Mouse (Mus musculus) stomach, embryonic 15.5 days (tissue): ENCODE results near the gene Wdr83os. TPM values are rescaled to one million over a fixed set of nuclear protein-coding genes. Genes with fewer than 3 reads are reported as not detected.
"Not testable (repeated sequence)": the region's sequence is repeated elsewhere in the genome, so short reads cannot be mapped to it uniquely, and the experiment has no call there.

ENCODE experiments used
- ATAC-seq: fragments of 200-750 bp; cut with Nextera tagmentation; 2 replicates; pipeline ENCODE4 v1.8.0; 2017; ENCODE audit warnings: low read depth, moderate number of reproducible peaks, moderate TSS enrichment; ENCODE audit not compliant: insufficient read depth, low FRiP score
- H3K27ac ChIP-seq: fragments of 300-500 bp; sonication (generic); 2 replicates; pipeline ENCODE4 v1.5.1; 2015; ENCODE audit warnings: mild to moderate bottlenecking, inconsistent platforms
- H3K27me3 ChIP-seq: fragments of 300-500 bp; sonication (generic); replicated peaks from 2 replicates; pipeline ENCODE4 v1.6.1; 2015; ENCODE audit warnings: inconsistent platforms
- H3K36me3 ChIP-seq: fragments of 300-500 bp; sonication (generic); 2 replicates; pipeline ENCODE4 v1.6.1; 2015; ENCODE audit warnings: inconsistent platforms
- H3K4me1 ChIP-seq: fragments of 300-500 bp; sonication (generic); 2 replicates; pipeline ENCODE4 v1.6.1; 2015; ENCODE audit warnings: inconsistent platforms
- H3K4me2 ChIP-seq: fragments of 300-500 bp; sonication (generic); 2 replicates; pipeline ENCODE4 v1.6.1; 2015; ENCODE audit warnings: mild to moderate bottlenecking, inconsistent platforms
- H3K4me3 ChIP-seq: fragments of 300-500 bp; sonication (generic); replicated peaks from 2 replicates; pipeline ENCODE4 v1.5.1; 2015; ENCODE audit warnings: inconsistent platforms
- H3K9ac ChIP-seq: fragments of 300-500 bp; sonication (generic); 2 replicates; pipeline ENCODE4 v1.6.1; 2015; ENCODE audit warnings: inconsistent platforms
- H3K9me3 ChIP-seq: fragments of 300-500 bp; sonication (generic); 2 replicates; pipeline ENCODE4 v1.6.1; 2016; ENCODE audit warnings: inconsistent platforms
- WGBS: fragments of 180-500 bp; shearing (Covaris S2); methylation state at CpG from one replicate; pipeline ENCODE4 v1.1.7; 2015; 5-methylcytosine and 5-hydroxymethylcytosine counted together
- polyA plus RNA-seq: library from polyadenylated mRNA; unstranded; fragments of >200 nt; fragmentation: Nextera tagmentation; extraction: Ambion mirVana; gene quantifications from 2 replicates; pipeline ENCODE4 v1.2.1, GENCODE M21; 2015

The Wdr83os gene
- polyA plus RNA-seq, 1 experiment from 2014 or later = 131 TPM

DNA sequence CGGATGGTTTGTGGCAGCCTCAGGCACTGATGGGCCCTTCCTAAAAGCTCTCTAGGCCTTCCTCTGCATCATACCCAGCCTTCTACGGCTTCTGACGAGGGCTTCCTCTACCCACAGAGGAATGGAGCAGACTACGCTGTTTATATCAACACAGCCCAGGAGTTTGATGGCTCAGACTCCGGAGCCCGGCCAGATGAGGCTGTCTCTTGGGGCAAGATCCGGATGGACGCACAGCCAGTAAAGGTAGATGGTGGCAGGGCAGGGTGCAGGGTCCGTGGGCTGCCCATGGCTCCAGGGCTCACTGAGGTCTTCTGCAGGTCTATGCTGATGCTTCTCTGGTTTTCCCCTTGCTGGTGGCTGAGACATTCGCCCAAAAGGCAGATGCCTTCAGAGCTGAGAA lies 5.9 kb upstream of the Wdr83os start:
- Histone ChIP-seq H3K27me3 (no peaks in the 10 kb centered on the region), H3K27ac (no peak overlapping the region), H3K9ac (no peak overlapping the region), H3K4me2 (no peak overlapping the region), H3K9me3 (no peaks in the 10 kb centered on the region), H3K36me3 (peaks cover 39% of the 10 kb centered on the region), H3K4me3 (no peak overlapping the region), H3K4me1 (peaks cover 17% of the 10 kb centered on the region)
- WGBS = 91% methylated on average over 10 of the region's 10 CpGs
- ATAC-seq = no peak

DNA sequence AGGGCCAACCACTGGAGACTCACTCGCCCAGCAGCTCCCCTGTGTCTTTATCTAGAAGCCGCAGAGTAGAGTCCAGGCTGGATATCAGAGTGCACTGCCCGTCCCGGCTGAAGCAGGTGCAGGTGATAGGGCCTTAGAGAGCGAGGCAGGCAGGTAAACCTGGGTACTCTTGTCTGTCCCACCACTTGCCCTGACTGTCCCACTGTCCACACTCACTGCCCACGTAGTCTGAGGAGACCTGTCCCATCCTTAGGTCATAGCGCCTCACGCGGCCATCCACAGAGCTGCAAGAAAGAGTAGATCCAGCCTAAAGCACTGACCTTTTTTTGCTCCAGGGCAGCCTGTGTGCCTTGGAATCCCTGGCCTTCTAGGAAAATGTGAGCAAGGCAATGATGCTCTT lies 4.5 kb upstream of the Wdr83os start:
- peaks cover 39% of the 10 kb centered on the region for H3K36me3 ChIP-seq

DNA sequence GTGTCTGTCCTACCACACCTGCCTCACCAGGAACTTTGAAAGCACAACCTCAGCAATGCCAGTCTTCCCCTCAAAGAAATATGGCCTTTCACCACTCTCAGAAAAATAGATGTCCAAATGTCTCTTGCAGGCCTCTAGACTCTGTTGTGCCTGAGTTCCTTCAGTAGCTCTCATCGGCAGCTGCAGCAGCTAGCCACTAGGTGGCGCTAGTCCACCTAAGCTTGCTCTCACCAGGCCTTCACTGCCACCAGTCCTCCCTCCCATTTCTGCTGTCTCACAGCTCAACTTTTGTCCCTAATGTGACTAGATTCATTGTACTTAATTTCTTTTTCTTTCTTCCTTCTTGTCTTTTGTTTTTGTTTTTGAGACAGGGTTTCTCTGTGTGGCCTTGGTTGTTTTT lies 3.5 kb upstream of the Wdr83os start:
- H3K9me3 ChIP-seq = no peaks in the 10 kb centered on the region
- H3K4me2 ChIP-seq = no peak overlapping the region
- ATAC-seq = no peak
- H3K4me3 ChIP-seq = no peak overlapping the region
- peaks cover 39% of the 10 kb centered on the region for H3K36me3 ChIP-seq
- 0% methylated on average over 2 of the region's 2 CpGs for WGBS
- H3K9ac ChIP-seq = no peak overlapping the region
- peaks cover 24% of the 10 kb centered on the region for H3K4me1 ChIP-seq
- H3K27me3 ChIP-seq = no peaks in the 10 kb centered on the region
- H3K27ac ChIP-seq = no peak overlapping the region

More for the DNA sequence above, 4.5 kb upstream of the Wdr83os start:
- Histone ChIP-seq H3K9me3 (no peaks in the 10 kb centered on the region), H3K27ac (no peak overlapping the region), H3K4me2 (no peak overlapping the region), H3K27me3 (no peaks in the 10 kb centered on the region), H3K4me3 (no peak overlapping the region), H3K9ac (no peak overlapping the region), H3K4me1 (peaks cover 18% of the 10 kb centered on the region)
- ATAC-seq = no peak
- whole genome bisulfite sequencing = 76% methylated on average over 9 of the region's 9 CpGs

DNA sequence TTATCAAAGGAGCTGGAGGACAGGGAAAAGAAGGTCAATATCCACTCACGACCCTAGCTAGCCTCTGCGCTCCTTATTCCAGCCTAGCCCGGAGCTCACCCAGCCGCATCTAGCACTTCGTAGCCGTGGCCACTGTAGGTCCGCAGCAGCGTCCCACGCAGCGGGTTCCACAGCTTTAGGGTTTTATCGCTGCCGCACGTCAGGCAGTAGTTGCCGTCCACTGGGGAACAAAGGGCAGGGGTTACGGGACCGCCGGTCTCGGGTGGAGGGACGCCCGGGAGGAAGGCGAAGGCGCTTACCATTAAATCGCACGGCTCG lies 367 bp upstream of the Wdr83os start:
- H3K27ac ChIP-seq = peak overlapping the region; percentile 82
- H3K36me3 ChIP-seq = peaks cover 20% of the 10 kb centered on the region
- peak overlapping the region; percentile 93 for H3K4me3 ChIP-seq
- H3K9ac ChIP-seq = peak overlapping the region; percentile 82
- peak overlapping the region; percentile 81 for H3K4me2 ChIP-seq
- H3K4me1 ChIP-seq = peaks cover 27% of the 10 kb centered on the region
- no peaks in the 10 kb centered on the region for H3K27me3 ChIP-seq
- no peak for ATAC-seq
- WGBS = under 1% methylated on average over 25 of the region's 25 CpGs
- H3K9me3 ChIP-seq = no peaks in the 10 kb centered on the region

DNA sequence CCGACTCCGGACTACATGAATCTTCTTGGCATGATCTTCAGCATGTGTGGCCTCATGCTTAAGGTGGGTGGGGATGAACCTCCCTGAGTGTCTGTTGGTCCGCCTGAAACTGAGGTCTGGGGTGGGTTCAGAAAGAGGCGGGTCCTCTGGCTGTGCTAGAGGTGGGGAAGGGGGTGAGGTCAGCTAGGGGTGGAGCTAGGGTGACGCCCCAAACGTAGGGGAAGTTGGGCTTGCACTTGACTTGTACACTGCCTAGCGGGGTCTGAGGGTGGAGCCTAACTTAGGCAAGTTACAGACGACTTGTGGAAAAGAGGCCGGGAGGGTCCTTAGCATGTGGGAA lies 646 bp downstream of the Wdr83os start, which contains the start of gene Wdr83:
TSS of gene Wdr83 (minus strand) at position 91 of the 340 bp plus-strand sequence.
- Histone ChIP-seq H3K4me3 (peak within 1 kb of the TSS; percentile 93), H3K4me1 (peaks cover 27% of the 10 kb centered on the region), H3K27ac (peak within 1 kb of the TSS; percentile 82), H3K9me3 (no peaks in the 10 kb centered on the region), H3K9ac (peak within 1 kb of the TSS; percentile 82), H3K36me3 (peaks cover 12% of the 10 kb centered on the region), H3K27me3 (no peaks in the 10 kb centered on the region), H3K4me2 (peak within 1 kb of the TSS; percentile 81)
- ATAC-seq = peak; percentile 59
- WGBS = 0% methylated on average over 9 of the region's 9 CpGs

DNA sequence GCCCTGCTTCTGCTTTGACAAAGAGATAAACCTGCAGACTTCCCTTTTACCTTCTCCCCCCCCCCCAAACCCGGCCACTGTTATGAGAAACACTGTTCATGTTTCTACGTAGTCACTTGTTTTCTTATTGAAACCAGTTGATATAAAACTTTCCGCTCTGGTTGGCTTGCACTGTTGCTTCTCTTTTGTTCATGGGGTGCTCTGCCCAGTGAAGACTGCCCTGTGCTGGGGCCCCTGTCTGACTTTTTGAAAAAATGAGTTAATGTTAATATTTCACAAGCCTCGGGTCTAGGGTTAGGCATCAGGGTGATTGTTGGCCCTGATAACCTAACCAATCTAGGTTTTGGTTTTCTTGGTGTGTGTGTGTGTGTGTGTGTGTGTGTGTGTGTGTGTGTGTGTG lies 1.6 kb downstream of the Wdr83os start:
- H3K9ac ChIP-seq, ATAC-seq, H3K9me3 ChIP-seq, H3K27me3 ChIP-seq, H3K4me3 ChIP-seq, H3K4me2 ChIP-seq, H3K27ac ChIP-seq: not testable (repeated sequence)
- Histone ChIP-seq H3K36me3 (peaks cover 14% of the 10 kb centered on the region), H3K4me1 (peaks cover 27% of the 10 kb centered on the region)
- 75% methylated on average over 4 of the region's 4 CpGs for WGBS

DNA sequence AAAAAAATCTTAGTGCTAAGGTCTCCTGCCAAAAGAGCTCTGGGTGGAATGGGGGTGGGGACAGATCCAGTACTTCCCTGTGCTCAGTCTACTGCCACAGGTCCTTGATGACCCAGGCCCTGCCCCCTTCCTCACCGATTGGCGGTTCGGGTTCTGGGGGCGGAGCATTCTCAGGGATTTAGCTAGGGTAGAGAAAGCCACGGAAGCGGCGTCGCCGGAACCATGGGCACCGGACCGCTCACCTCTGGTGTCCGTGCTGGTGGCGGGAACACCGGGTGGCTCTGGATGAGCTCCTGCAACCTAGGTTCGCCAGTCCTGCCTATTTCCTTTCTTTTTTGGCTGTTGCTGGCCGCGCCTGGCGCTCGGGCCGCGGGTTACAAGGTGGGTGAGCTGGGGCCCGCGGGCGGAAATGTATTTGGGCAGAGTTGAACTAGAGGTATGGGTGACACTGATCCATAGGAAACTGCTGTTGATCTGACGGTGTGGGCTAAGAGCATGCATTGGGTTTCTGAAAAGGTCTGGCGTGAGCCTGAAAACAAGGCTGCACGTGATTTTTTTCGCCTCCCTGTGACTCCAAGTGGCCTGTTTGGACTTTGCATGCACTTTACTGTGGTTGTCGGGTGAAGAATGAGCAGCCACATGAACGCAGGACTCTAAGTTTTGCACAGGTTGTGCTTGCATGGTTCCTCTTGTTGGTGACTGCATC lies 2.7 kb downstream of the Wdr83os start, which contains the start of gene Man2b1:
TSS of gene Man2b1 (plus strand) at position 163 of the 706 bp plus-strand sequence.
- Histone ChIP-seq H3K9me3 (no peaks in the 10 kb centered on the region), H3K4me2 (peak within 1 kb of the TSS; percentile 85), H3K27me3 (no peaks in the 10 kb centered on the region), H3K4me1 (peaks cover 27% of the 10 kb centered on the region), H3K9ac (peak within 1 kb of the TSS; percentile 67), H3K4me3 (peak within 1 kb of the TSS; percentile 70), H3K36me3 (peaks cover 19% of the 10 kb centered on the region), H3K27ac (peak within 1 kb of the TSS; percentile 57; the same call in 1 of the 2 replicates)
- WGBS = under 1% methylated on average over 30 of the region's 30 CpGs
- peak; percentile 88 for ATAC-seq

DNA sequence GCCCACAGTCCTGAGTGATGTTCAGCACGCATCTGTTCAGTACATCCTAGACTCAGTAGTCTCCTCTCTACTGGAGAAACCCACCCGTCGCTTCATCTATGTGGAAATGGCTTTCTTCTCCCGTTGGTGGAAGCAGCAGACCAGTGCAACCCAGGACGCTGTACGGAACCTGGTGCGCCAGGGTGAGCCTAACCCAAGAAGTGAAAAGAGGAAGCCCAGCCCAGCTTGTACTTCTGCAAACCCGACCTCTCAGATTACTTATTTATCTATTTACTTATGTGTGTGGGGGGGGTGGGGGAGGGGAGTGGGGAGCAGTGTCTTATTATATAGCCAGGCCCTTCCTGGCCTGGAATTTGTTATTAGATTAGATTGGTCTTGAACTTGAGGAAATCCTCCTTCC lies 4.1 kb downstream of the Wdr83os start:
- Histone ChIP-seq H3K4me2 (no peak overlapping the region; the same call in 1 of the 2 replicates), H3K4me3 (0 out of 2 replicates have a peak overlapping the region, but pooled peaks have one; percentile 70), H3K4me1 (peaks cover 24% of the 10 kb centered on the region), H3K9ac (no peak overlapping the region), H3K27me3 (no peaks in the 10 kb centered on the region), H3K36me3 (peaks cover 20% of the 10 kb centered on the region; the same call in 1 of the 2 replicates), H3K9me3 (no peaks in the 10 kb centered on the region), H3K27ac (no peak overlapping the region)
- no peak for ATAC-seq
- 86% methylated on average over 8 of the region's 8 CpGs for WGBS

DNA sequence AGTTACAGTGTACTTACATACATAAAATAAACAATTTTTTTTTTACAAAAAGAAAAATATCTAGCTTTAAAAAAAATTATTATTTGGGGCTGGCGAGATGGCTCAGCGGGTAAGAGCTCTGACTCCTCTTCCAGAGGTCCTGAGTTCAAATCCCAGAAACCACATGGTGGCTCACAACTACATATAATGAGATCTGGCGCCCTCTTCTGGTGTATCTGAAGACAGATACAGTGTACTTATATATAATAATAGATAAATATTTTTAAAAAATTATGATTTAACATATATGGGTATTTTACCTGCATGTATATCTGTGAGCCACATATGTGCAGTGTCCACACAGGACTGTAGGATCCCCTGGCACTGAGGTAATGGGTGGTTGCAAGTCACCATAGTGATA lies 5.7 kb downstream of the Wdr83os start:
- Histone ChIP-seq H3K4me1 (peaks cover 20% of the 10 kb centered on the region), H3K27me3 (no peaks in the 10 kb centered on the region), H3K4me2 (no peak overlapping the region), H3K4me3 (no peak overlapping the region), H3K9ac (no peak overlapping the region), H3K36me3 (peaks cover 20% of the 10 kb centered on the region; the same call in 1 of the 2 replicates), H3K27ac (no peak overlapping the region), H3K9me3 (no peaks in the 10 kb centered on the region)
- 81% methylated on average over 3 of the region's 3 CpGs for WGBS
- no peak for ATAC-seq

DNA sequence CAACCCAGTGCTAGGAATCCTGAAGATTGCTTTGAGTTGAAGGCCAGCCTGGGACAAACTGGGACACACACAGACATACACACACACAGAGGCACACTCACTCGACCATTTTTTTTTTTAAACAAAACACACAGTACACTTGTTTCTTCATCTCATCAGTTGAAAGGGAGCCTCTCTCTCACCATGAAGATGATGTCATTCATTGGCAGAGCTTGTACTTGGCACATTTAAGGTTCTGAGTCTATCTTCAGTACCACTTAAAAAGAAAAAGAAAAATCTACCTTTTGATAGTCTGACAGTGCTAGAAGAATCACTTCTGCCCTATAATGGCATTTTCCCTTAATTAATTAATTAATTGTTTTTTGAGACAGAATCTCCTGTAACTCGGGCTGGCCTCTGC lies 8.2 kb downstream of the Wdr83os start:
- no peak for ATAC-seq
- WGBS = 67% methylated on average over 2 of the region's 2 CpGs
- Histone ChIP-seq H3K4me2 (no peak overlapping the region), H3K9ac (no peak overlapping the region), H3K4me3 (no peak overlapping the region), H3K36me3 (peaks cover 20% of the 10 kb centered on the region; the same call in 1 of the 2 replicates), H3K27me3 (no peaks in the 10 kb centered on the region), H3K4me1 (peaks cover 5% of the 10 kb centered on the region; the same call in 1 of the 2 replicates), H3K27ac (no peak overlapping the region), H3K9me3 (no peaks in the 10 kb centered on the region)

DNA sequence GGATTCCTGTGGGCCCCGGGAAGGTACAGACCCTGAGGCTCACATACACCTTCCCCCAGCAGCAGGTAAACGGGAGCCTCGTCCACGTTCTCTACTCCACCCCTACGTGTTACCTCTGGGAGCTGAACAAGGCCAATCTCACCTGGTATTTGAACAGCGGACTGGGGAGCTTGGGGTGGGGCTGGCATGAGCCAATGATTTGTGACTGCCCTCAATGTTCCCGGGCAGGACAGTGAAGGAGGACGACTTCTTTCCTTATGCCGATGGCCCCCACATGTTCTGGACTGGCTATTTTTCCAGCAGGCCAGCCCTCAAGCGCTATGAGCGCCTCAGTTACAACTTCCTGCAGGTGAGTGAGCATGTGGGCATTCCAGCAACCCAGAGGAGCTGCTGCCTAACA lies 10.3 kb downstream of the Wdr83os start:
- Histone ChIP-seq H3K4me1 (no peaks in the 10 kb centered on the region), H3K9me3 (no peaks in the 10 kb centered on the region), H3K9ac (no peak overlapping the region), H3K27me3 (no peaks in the 10 kb centered on the region), H3K4me2 (no peak overlapping the region), H3K36me3 (peaks cover 18% of the 10 kb centered on the region; the same call in 1 of the 2 replicates), H3K27ac (no peak overlapping the region), H3K4me3 (no peak overlapping the region)
- no peak for ATAC-seq
- WGBS = 88% methylated on average over 11 of the region's 11 CpGs

DNA sequence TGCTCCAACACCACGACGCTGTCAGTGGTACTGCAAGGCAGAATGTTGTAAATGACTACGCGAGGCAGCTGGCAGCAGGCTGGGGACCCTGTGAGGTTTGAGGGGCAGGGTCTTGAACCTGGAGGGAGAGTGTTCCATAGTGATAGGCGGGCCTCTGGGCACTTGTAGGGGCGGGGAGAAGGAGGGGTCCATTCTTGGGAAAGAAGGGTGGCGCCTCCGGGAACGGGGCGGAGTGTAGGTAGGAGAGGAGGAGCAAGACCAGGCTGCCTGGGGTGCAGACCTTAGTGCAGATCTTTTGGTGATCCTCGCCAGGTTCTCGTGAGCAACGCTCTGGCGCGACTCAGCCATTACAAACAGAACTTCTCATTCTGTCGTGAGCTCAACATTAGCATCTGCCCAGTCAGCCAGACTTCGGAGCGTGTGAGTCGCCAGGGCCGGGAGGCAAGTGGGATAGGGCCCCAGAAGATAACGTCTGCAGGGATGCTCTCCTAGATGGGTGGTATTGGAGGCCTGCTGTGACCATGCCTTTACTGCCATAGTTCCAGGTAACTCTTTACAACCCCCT lies 11.1 kb downstream of the Wdr83os start:
- peaks cover 20% of the 10 kb centered on the region; the same call in 1 of the 2 replicates for H3K36me3 ChIP-seq
- H3K4me1 ChIP-seq = no peaks in the 10 kb centered on the region
- H3K27me3 ChIP-seq = no peaks in the 10 kb centered on the region
- H3K27ac ChIP-seq = no peak overlapping the region
- WGBS = 40% methylated on average over 21 of the region's 21 CpGs
- H3K4me3 ChIP-seq = no peak overlapping the region
- H3K9me3 ChIP-seq = no peaks in the 10 kb centered on the region
- H3K4me2 ChIP-seq = no peak overlapping the region
- no peak for ATAC-seq
- H3K9ac ChIP-seq = no peak overlapping the region
